Mouse (Mus musculus) small intestine, adult 2 months (tissue): Measurements from ENCODE around the gene Magi1.

Experiments used
- CTCF ChIP-seq: fragments of 200-500 bp; IDR thresholded peaks from 2 replicates; pipeline ENCODE4 v1.5.1; 2012; ENCODE audit warnings: low read depth, mild to moderate bottlenecking, control low read depth, inconsistent platforms, low read length, moderate library complexity, mixed read lengths; ENCODE audit not compliant: insufficient replicate concordance, insufficient read length; ENCODE audit errors: extremely low read depth
- POLR2A ChIP-seq: fragments of 200-500 bp; IDR thresholded peaks from 2 replicates; pipeline ENCODE4 v1.6.1; 2012; ENCODE audit warnings: low read depth, mild to moderate bottlenecking, control low read depth, inconsistent platforms, low read length, moderate library complexity

- TF ChIP-seq CTCF = no peak
- no peak for TF ChIP-seq POLR2A
Observed at GRCm38 (mm10) chr6:94197831-94198230, 85.9 kb downstream of the Magi1 start.
